Mouse (Mus musculus) ES-E14 (cell line): ENCODE results near the gene Olfr1057. TPM values are rescaled to one million over a fixed set of nuclear protein-coding genes. Genes with fewer than 3 reads are reported as not detected.
"Not testable (repeated sequence)": the region's sequence is repeated elsewhere in the genome, so short reads cannot be mapped to it uniquely, and the experiment has no call there.

Experiments
- DNase-seq: peaks from one replicate; pipeline ENCODE4 v3.0.0-alpha.2; 2013; ENCODE audit warnings: low read depth, low spot score
- H3K27ac ChIP-seq: 2 replicates; pipeline ENCODE4 v1.5.1; 2012; ENCODE audit warnings: low read depth, mild to moderate bottlenecking, low read length, moderate library complexity, mixed read lengths; ENCODE audit not compliant: poor library complexity, insufficient read depth, severe bottlenecking
- H3K36me3 ChIP-seq: 2 replicates; pipeline ENCODE4 v1.6.1; 2012; ENCODE audit warnings: mild to moderate bottlenecking, low read length, moderate library complexity, mixed read lengths; ENCODE audit not compliant: control insufficient read depth, poor library complexity, insufficient read depth, severe bottlenecking
- H3K4me1 ChIP-seq, 2 experiments: fragments of 150-350 bp in 1 of 2; sonication (generic) in 1 of 2; 2 replicates each; pipeline ENCODE4 v1.6.1; 2012; ENCODE audit warnings: low read length in 2 of 2, mild to moderate bottlenecking in 1 of 2, mixed read lengths in 1 of 2; ENCODE audit not compliant: control insufficient read depth in 2 of 2, insufficient read depth in 2 of 2, poor library complexity in 1 of 2
- H3K4me3 ChIP-seq, 2 experiments: fragments of 150-350 bp in 1 of 2; sonication (generic) in 1 of 2; 2 replicates each; pipeline ENCODE4 v1.5.1; 2012; ENCODE audit warnings: low read length in 2 of 2, low read depth in 1 of 2, mild to moderate bottlenecking in 1 of 2, mixed read lengths in 1 of 2; ENCODE audit not compliant: insufficient read depth in 1 of 2, poor library complexity in 1 of 2, severe bottlenecking in 1 of 2
- H3K9ac ChIP-seq: 2 replicates; pipeline ENCODE4 v1.6.1; 2012; ENCODE audit warnings: low read depth, mild to moderate bottlenecking, low read length, mixed read lengths; ENCODE audit not compliant: poor library complexity, insufficient read depth, severe bottlenecking
- H3K9me3 ChIP-seq: fragments of 150-350 bp; sonication (generic); 2 replicates; pipeline ENCODE4 v1.6.1; 2012; ENCODE audit warnings: low read depth, mild to moderate bottlenecking, low read length; ENCODE audit not compliant: control insufficient read depth, insufficient read depth
- CHD2 ChIP-seq: IDR thresholded peaks from 2 replicates; pipeline ENCODE4 v1.6.1; 2014; ENCODE audit warnings: mild to moderate bottlenecking, low read depth, low read length, inconsistent platforms
- HCFC1 ChIP-seq: IDR thresholded peaks from 2 replicates; pipeline ENCODE4 v1.6.1; 2012; ENCODE audit warnings: low read length, inconsistent platforms, borderline replicate concordance; ENCODE audit not compliant: insufficient read depth
- MAFK ChIP-seq: IDR thresholded peaks from 2 replicates; pipeline ENCODE4 v1.6.1; 2014; ENCODE audit warnings: mild to moderate bottlenecking, low read depth, low read length, inconsistent platforms; ENCODE audit not compliant: insufficient read depth
- ZC3H11A ChIP-seq: IDR thresholded peaks from 2 replicates; pipeline ENCODE4 v1.6.1; 2012; ENCODE audit warnings: low read depth, mild to moderate bottlenecking, inconsistent platforms, low read length, borderline replicate concordance
- ZNF384 ChIP-seq: IDR thresholded peaks from 2 replicates; pipeline ENCODE4 v1.6.1; 2012; ENCODE audit warnings: low read depth, low read length, inconsistent platforms
- in situ Hi-C, 2 experiments: fragments of 600-800 bp; cut with MboI; formaldehyde crosslinking; loops; one replicate each; pipeline ENCODE4 v1.15.1; 2025; ENCODE audit warnings: low sequenced_read_pairs in 2 of 2, inconsistent platforms in 1 of 2; ENCODE audit not compliant: unreplicated experiment in 2 of 2
- total RNA-seq: library from RNA; depleted of rRNA; stranded (reverse); fragments of 300-350 nt; gene quantifications from 2 replicates; pipeline ENCODE4 v1.2.3, GENCODE M21; 2012; rRNA removed

Gene Olfr1057
- total RNA-seq, 1 experiment = not detected

GRCm38 (mm10) chr2:86366342-86366741, 11.9 kb downstream of the Olfr1057 start:
- H3K4me1 ChIP-seq, H3K27ac ChIP-seq, in situ Hi-C loops, H3K9ac ChIP-seq, H3K9me3 ChIP-seq, H3K36me3 ChIP-seq, H3K4me3 ChIP-seq: not testable (repeated sequence)
- DNase-seq = peak; percentile 29
- TF ChIP-seq ZNF384 = 0 out of 2 replicates have a peak, but pooled peaks have one; percentile 46

- no peak for TF ChIP-seq CHD2
- in situ Hi-C loops = no loop called here
- no peak for DNase-seq
- Histone ChIP-seq H3K9ac (no peak within 1 kb of the TSS), H3K4me3 (no peak within 1 kb of the TSS), H3K36me3 (no peaks in the 10 kb centered on the region), H3K9me3 (no peaks in the 10 kb centered on the region), H3K27ac (no peak within 1 kb of the TSS), H3K4me1 (peaks cover 0 to 7% of the 10 kb centered on the region in 2 experiments; a peak in 1 of 4 replicates)
Measured at GRCm38 (mm10) chr2:86362369-86362768, 15.8 kb downstream of the Olfr1057 start, which contains the start of gene Olfr1056. Gene Olfr1056, minus strand, starts transcription at chr2:86362469.

GRCm38 (mm10) chr2:86351751-86352150, 26.4 kb downstream of the Olfr1057 start:
- H3K4me1 ChIP-seq = not testable (repeated sequence)

GRCm38 (mm10) chr2:86350184-86350583, 28.0 kb downstream of the Olfr1057 start, which contains the start of gene Olfr1055:
Gene Olfr1055, minus strand, starts transcription at chr2:86350284.
- Histone ChIP-seq H3K4me1 (no peaks in the 10 kb centered on the region), H3K9ac (no peak within 1 kb of the TSS), H3K9me3 (no peaks in the 10 kb centered on the region; the same call in none of the 2 replicates), H3K4me3 (no peak within 1 kb of the TSS), H3K27ac (no peak within 1 kb of the TSS), H3K36me3 (no peaks in the 10 kb centered on the region)
- DNase-seq = no peak
- in situ Hi-C loops = no loop called here
- no peak for TF ChIP-seq MAFK
- TF ChIP-seq HCFC1 = no peak
- TF ChIP-seq ZNF384 = no peak
- no peak for TF ChIP-seq ZC3H11A
- TF ChIP-seq CHD2 = no peak

More at GRCm38 (mm10) chr2:86351751-86352150, 26.4 kb downstream of the Olfr1057 start:
- H3K36me3 ChIP-seq, H3K9me3 ChIP-seq, in situ Hi-C loops, H3K27ac ChIP-seq, H3K4me3 ChIP-seq, DNase-seq, H3K9ac ChIP-seq: not testable (repeated sequence)

- no peak for DNase-seq
- Histone ChIP-seq H3K4me1 (no peaks in the 10 kb centered on the region), H3K27ac (no peak within 1 kb of the TSS), H3K36me3 (no peaks in the 10 kb centered on the region), H3K9ac (no peak within 1 kb of the TSS), H3K4me3 (no peak within 1 kb of the TSS), H3K9me3 (peaks cover 4% of the 10 kb centered on the region; the same call in 1 of the 2 replicates)
- TF ChIP-seq ZC3H11A (no peak), ZNF384 (no peak), MAFK (no peak), CHD2 (no peak), HCFC1 (no peak)
- in situ Hi-C loops = no loop called here
Measured at GRCm38 (mm10) chr2:86335333-86335732, 42.9 kb downstream of the Olfr1057 start, which contains the start of gene Olfr1054. Gene Olfr1054, minus strand, starts transcription at chr2:86335433.

Other genes starting within 250 kb of the Olfr1057 start
- not detected in 2 replicates for gene Olfr1039, start 242.5 kb downstream of the Olfr1057 start, total RNA-seq
- gene Olfr1040, start 231.7 kb downstream of the Olfr1057 start, total RNA-seq = not detected in 2 replicates
- gene Olfr1042, start 216.6 kb downstream of the Olfr1057 start, total RNA-seq = not detected in 2 replicates
- gene Olfr1043, start 210.9 kb downstream of the Olfr1057 start, total RNA-seq = not detected in 2 replicates
- gene Olfr1044, start 200.6 kb downstream of the Olfr1057 start, total RNA-seq = not detected in 2 replicates
- not detected in 2 replicates for gene Olfr52, start 192.7 kb downstream of the Olfr1057 start, total RNA-seq
- gene Olfr1045, start 175.4 kb downstream of the Olfr1057 start, total RNA-seq = not detected in 2 replicates
- not detected in 2 replicates for gene Olfr1046, start 159.1 kb downstream of the Olfr1057 start, total RNA-seq
- not detected in 2 replicates for gene Olfr1047, start 147.0 kb downstream of the Olfr1057 start, total RNA-seq
- gene Olfr1048, start 138.1 kb downstream of the Olfr1057 start, total RNA-seq = not detected in 2 replicates
- gene Olfr1049, start 120.1 kb downstream of the Olfr1057 start, total RNA-seq = not detected in 2 replicates
- not detected in 2 replicates for gene Olfr1051, start 99.3 kb downstream of the Olfr1057 start, total RNA-seq
- not detected in 2 replicates for gene Olfr1052, start 85.9 kb downstream of the Olfr1057 start, total RNA-seq
- gene Olfr1053, start 63.1 kb downstream of the Olfr1057 start, total RNA-seq = not detected in 2 replicates
- not detected in 2 replicates for gene Olfr1054, start 43.0 kb downstream of the Olfr1057 start, total RNA-seq
- not detected in 2 replicates for gene Olfr1055, start 28.1 kb downstream of the Olfr1057 start, total RNA-seq
- not detected in 2 replicates for gene Olfr1056, start 15.9 kb downstream of the Olfr1057 start, total RNA-seq
- not detected in 2 replicates for gene Olfr1058, start 10.2 kb upstream of the Olfr1057 start, total RNA-seq
- gene Olfr1061, start 35.7 kb upstream of the Olfr1057 start, total RNA-seq = not detected in 2 replicates
- gene Olfr1062, start 48.4 kb upstream of the Olfr1057 start, total RNA-seq = not detected in 2 replicates
- not detected in 2 replicates for gene Olfr1065, start 72.2 kb upstream of the Olfr1057 start, total RNA-seq
- gene Olfr1066, start 77.9 kb upstream of the Olfr1057 start, total RNA-seq = not detected in 2 replicates
- gene Olfr228, start 109.0 kb upstream of the Olfr1057 start, total RNA-seq = not detected in 2 replicates
- gene Olfr1076, start 130.1 kb upstream of the Olfr1057 start, total RNA-seq = not detected in 2 replicates
- gene Olfr1079, start 164.1 kb upstream of the Olfr1057 start, total RNA-seq = not detected in 2 replicates
- gene Olfr1080, start 179.8 kb upstream of the Olfr1057 start, total RNA-seq = not detected in 2 replicates
- not detected in 2 replicates for gene Olfr1082, start 220.6 kb upstream of the Olfr1057 start, total RNA-seq